Mouse (Mus musculus): ENCODE results near the gene Supv3l1. TPM values are rescaled to one million over a fixed set of nuclear protein-coding genes. Genes with fewer than 3 reads are reported as not detected.
A peak's percentile ranks its signal among the peaks of the same experiment; 100 is the strongest.
"Not testable (repeated sequence)": the region's sequence is repeated elsewhere in the genome, so short reads cannot be mapped to it uniquely, and the experiment has no call there.

Supv3l1 gene
- 22.6 and 22.8 TPM in 2 replicates for polyA plus RNA-seq (2015; fragmentation: Nextera tagmentation; extraction: Ambion mirVana)

DNA sequence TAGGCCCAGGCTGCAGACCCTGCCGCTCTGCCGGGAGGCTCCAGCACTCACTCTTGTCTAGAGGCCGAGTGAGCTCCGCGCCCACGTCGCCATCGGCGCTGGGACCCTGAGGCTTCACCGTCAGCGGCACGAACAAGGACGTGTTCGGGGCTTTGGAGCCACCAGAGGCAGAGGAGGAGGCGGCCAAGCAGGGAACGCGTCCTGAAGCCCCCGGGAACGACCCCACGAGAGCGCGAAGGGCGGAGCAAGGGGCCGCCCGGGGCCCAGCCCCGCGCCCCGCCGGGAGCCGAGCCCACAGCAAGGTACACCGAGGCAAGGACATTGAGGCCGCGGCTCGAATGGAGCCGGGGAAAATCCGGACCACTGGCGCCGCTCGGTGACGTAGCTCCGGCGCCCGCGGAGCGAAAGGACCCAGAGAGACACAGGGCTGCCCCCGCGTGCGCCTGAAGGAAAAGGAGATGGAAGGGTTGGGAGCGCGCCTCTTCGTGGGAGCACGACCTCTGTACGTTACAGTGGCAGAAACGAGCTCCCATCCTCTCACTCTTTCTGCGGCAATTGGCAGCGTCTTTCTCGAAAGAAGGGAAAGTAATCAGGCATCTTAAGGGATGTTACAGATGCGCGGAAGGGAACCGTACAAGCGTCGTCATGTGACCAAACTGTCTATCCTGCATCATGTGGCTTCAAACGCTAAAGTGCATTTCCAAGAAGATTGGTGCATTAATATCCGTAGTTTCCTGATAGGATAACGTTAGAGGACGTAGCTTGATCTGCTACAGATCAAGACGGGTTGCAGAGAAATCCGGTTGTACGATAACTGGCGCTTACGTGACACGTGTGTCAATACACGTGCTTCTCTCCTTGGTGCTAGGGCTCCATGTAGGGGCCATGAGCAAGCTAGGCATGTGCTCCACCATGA lies at the start of gene Supv3l1, which contains the start of gene 4930507D05Rik:
TSS of gene Supv3l1 (minus strand) at position 375 of the 916 bp plus-strand sequence.
TSS of gene 4930507D05Rik (plus strand) at position 126 of the 916 bp plus-strand sequence.
- Histone ChIP-seq H3K4me2 (peak within 1 kb of the TSS; percentile 71), H3K27ac (peak within 1 kb of the TSS; percentile 95), H3K9ac (peak within 1 kb of the TSS; percentile 99), H3K4me1 (peaks cover 16% of the 10 kb centered on the region), H3K4me3 (peak within 1 kb of the TSS; percentile 99), H3K36me3 (peaks cover 33% of the 10 kb centered on the region), H3K27me3 (no peaks in the 10 kb centered on the region), H3K9me3 (no peaks in the 10 kb centered on the region)
- WGBS, result under 1% methylated on average over 73 of the region's 73 CpGs
- peak; percentile 86 for ATAC-seq (ENCODE audit: insufficient number of reproducible peaks, low FRiP score, low TSS enrichment, low read depth)

DNA sequence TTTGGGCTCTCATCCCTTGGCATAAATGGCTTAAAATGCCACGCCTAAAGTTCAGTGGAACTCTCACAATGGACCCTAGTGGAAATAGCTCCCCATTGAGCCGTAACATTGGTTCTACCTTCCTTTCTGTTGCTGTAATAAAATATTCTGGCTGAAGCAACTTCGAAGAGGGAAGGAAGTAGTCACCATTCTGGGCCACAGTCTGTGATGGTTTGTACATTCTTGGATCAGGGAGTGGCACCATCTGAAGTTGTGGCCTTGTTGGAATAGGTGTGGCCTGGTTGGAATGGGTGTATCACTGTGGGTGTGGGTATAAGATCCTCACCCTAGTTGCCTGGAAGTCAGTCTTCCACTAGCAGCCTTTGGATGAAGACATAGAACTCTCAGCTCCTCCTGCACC lies 42.1 kb upstream of the Supv3l1 start:
- H3K9ac ChIP-seq; H3K9me3 ChIP-seq; H3K36me3 ChIP-seq; H3K4me1 ChIP-seq; H3K27me3 ChIP-seq; H3K27ac ChIP-seq; H3K4me3 ChIP-seq; H3K4me2 ChIP-seq; ATAC-seq (ENCODE audit: insufficient number of reproducible peaks, low FRiP score, low TSS enrichment, low read depth): not testable (repeated sequence)
- WGBS, result 74% methylated on average over 3 of the region's 3 CpGs

DNA sequence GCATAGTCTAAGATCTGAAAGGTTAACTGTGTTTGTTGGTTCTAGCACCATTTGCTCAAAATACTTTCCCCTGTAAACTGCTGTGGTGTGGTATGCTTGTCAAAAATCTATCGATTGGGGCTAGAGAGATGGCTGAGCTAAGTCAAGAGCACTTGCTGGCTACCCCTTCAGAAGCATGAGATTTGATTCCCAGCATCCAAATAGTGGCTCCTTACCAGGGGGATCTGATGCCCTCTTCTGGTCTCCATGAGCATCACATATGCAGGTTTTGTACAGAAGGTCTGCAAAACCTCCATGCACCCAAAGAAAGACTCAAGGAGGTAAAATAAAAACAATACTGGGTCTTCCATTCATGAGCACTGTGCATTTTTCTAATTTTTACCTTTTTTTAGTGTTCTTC lies 38.7 kb upstream of the Supv3l1 start:
- no peak overlapping the region for H3K4me2 ChIP-seq
- WGBS, result 26% methylated on average over 1 of the region's 1 CpGs
- no peaks in the 10 kb centered on the region for H3K36me3 ChIP-seq
- H3K27me3 ChIP-seq, result no peaks in the 10 kb centered on the region
- peaks cover 3% of the 10 kb centered on the region; the same call in 1 of the 2 replicates for H3K4me1 ChIP-seq
- H3K4me3 ChIP-seq, result no peak overlapping the region
- no peaks in the 10 kb centered on the region for H3K9me3 ChIP-seq
- no peak overlapping the region for H3K9ac ChIP-seq
- H3K27ac ChIP-seq, result no peak overlapping the region
- no peak for ATAC-seq (ENCODE audit: insufficient number of reproducible peaks, low FRiP score, low TSS enrichment, low read depth)

DNA sequence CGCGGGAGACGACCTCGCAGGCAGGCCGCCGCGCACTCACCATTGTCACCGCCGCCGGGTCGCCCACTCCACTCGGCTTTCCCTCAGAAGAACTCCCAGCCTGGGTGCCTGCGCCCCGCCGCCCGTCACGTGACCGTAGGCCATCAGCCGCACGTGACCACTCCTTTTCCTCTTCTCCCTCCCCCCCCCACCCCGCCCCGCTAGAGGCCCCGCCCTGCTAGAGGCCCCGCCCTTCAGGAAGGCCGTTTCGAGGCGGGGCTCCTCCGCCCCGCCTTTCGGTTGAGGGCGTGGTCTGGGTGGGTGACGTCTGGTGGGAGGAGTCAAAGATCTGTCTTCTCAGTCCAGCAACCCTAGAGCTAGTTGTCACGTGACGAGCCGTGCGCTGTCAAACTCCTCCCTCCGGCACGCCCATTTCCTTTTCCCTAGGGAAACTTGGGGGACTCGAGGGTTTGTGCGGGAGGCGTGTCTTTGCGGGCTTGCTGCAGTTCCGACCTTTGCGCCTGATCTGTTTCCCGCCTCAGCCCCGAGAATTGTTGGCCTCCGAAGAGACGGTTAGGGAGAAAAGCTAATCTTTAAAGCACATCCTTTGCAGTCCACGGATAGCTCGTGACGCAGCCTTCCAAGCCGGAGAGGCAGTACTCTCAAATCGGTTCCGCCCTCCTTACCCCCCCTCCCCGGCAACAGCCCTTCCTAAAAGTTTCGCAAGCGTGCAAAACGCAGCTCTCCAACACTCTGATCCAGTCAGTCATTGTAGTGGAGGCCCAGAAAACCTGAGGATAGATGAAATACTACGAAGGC lies 37.3 kb upstream of the Supv3l1 start, which contains the start of gene Vps26a:
TSS of gene Vps26a (minus strand) at position 188 of the 798 bp plus-strand sequence.
- WGBS, result under 1% methylated on average over 48 of the region's 59 CpGs
- peak within 1 kb of the TSS; percentile 74 for H3K4me2 ChIP-seq
- H3K9ac ChIP-seq, result peak within 1 kb of the TSS; percentile 87
- H3K27ac ChIP-seq, result peak within 1 kb of the TSS; percentile 84
- H3K36me3 ChIP-seq, result no peaks in the 10 kb centered on the region
- no peaks in the 10 kb centered on the region for H3K27me3 ChIP-seq
- peak within 1 kb of the TSS; percentile 95 for H3K4me3 ChIP-seq
- ATAC-seq (ENCODE audit: insufficient number of reproducible peaks, low FRiP score, low TSS enrichment, low read depth), result peak; percentile 93
- H3K9me3 ChIP-seq, result no peaks in the 10 kb centered on the region
- H3K4me1 ChIP-seq, result peaks cover 3% of the 10 kb centered on the region; the same call in 1 of the 2 replicates

DNA sequence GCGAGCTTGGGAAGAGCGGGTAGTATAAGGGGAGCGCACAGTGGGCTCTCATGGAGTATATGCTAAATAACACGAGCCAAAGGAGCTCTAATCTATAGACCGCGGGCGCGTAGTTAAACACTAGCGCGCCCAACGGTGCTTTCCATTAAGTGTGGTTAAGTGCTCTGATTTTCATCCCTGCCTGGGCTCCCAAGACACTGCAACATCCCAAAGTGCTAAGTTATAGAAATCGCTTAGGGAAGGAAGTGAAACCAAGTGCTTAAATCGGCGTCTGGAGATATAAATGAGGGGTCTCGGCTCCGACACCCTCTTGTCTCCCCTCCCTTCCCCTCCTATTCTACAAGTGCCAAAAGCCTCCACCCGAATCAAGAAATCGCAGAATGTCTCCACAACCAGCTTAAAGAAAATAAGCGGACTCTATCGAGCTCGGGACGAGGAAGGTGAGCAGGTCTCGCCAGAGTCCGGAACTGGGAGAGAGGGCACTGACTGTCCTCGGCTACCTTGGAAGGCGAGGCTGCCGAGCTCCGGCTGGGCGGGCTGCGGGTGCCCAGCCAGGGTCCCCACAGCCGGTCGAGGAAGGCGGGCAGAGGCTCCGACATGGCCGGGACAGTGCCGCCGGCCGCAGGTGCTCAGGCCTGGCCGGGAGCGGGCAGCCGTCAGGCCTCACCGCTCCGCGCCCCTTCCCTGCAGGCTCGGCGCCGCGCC lies 36.5 kb upstream of the Supv3l1 start:
- no peaks in the 10 kb centered on the region for H3K9me3 ChIP-seq
- H3K4me1 ChIP-seq, result peaks cover 3% of the 10 kb centered on the region; the same call in 1 of the 2 replicates
- H3K27me3 ChIP-seq, result no peaks in the 10 kb centered on the region
- H3K4me3 ChIP-seq, result peak overlapping the region; percentile 95
- peak overlapping the region; percentile 75 for H3K27ac ChIP-seq
- under 1% methylated on average over 41 of the region's 48 CpGs for WGBS
- no peaks in the 10 kb centered on the region for H3K36me3 ChIP-seq
- H3K4me2 ChIP-seq, result peak overlapping the region; percentile 74
- H3K9ac ChIP-seq, result peak overlapping the region; percentile 87
- peak; percentile 66 for ATAC-seq (ENCODE audit: insufficient number of reproducible peaks, low FRiP score, low TSS enrichment, low read depth)

DNA sequence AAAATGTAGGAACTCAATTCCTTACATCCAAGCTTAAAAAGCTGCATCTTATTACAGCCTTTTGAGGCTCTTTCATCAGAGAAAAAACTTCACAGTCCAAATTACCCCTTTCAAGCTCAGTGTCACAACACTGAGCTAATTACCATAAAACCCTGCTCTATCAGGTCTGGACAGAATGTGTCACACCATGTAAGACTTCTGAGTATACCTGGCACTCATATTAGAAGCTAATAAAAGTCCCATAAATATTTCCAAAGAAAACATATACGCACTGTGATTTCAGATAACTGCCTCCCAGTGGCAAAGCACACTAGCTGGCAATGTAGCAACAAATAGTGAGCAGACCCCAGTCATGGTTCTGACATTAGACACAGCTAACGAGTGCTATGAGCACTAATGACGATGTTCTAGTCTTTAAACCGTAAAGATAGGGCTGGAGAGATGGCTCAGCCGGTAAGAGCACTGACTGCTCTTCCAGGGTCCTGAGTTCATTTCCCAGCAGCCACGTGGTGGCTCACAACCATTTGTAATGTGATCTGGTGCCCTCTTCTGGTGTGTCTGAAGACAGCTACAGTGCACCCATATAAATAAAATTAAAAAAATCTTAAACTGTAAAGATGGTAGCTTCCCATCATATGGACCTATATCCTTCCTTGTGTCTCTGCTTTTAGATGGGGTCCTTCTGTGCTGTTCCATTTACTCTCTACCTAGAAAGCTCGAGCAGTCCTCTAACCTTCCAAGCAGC lies 31.7 kb upstream of the Supv3l1 start:
- 46% methylated on average over 7 of the region's 7 CpGs for WGBS
- no peak for ATAC-seq (ENCODE audit: insufficient number of reproducible peaks, low FRiP score, low TSS enrichment, low read depth)
- Histone ChIP-seq H3K9ac (no peak overlapping the region), H3K4me1 (no peaks in the 10 kb centered on the region; the same call in 1 of the 2 replicates), H3K27me3 (no peaks in the 10 kb centered on the region), H3K27ac (no peak overlapping the region), H3K4me2 (no peak overlapping the region), H3K4me3 (no peak overlapping the region), H3K36me3 (no peaks in the 10 kb centered on the region), H3K9me3 (no peaks in the 10 kb centered on the region)

DNA sequence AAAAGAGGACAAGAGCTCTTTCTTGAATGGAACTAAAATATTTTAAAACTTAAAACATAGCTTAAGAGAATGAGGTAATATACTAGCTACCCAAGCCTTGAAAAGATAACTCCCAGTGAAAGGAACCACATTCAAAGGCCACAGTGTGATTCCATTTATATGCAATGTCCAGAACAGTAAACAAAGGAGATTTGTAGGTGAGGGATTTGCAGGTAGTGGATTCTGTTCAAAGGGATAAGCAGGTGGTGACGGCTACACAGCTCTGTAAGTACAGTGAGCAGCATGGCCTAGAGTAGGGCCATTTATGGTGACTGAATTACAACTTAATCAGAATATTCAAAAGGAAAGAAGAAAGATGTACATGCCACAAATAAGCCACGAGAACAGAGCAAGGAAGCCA lies 27.4 kb upstream of the Supv3l1 start:
- no peaks in the 10 kb centered on the region for H3K4me1 ChIP-seq
- 85% methylated on average over 2 of the region's 2 CpGs for WGBS
- no peaks in the 10 kb centered on the region for H3K27me3 ChIP-seq
- H3K36me3 ChIP-seq, result peaks cover 9% of the 10 kb centered on the region; the same call in 1 of the 2 replicates
- H3K4me3 ChIP-seq, result no peak overlapping the region
- ATAC-seq (ENCODE audit: insufficient number of reproducible peaks, low FRiP score, low TSS enrichment, low read depth), result no peak
- no peak overlapping the region for H3K4me2 ChIP-seq
- H3K9me3 ChIP-seq, result no peaks in the 10 kb centered on the region
- no peak overlapping the region for H3K27ac ChIP-seq
- no peak overlapping the region for H3K9ac ChIP-seq

DNA sequence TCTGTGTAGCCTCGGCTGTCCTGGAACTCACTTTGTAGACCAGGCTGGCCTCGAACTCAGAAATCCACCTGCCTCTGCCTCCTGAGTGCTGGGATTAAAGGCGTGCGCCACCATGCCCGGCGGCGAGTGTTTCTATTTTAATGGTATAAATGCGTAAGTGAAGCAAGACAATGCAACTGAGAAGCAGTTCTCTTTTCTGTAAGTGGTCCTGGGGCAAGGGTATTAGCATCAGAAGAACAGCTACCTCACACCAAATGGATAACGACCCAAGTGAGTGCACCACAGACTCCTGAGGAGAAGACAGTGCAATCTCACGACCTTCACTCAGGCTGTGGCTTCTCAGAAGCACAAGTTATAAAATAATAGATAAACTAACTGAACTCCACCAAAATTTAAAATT lies 25.4 kb upstream of the Supv3l1 start:
- WGBS, result 91% methylated on average over 10 of the region's 10 CpGs
- no peaks in the 10 kb centered on the region for H3K4me1 ChIP-seq
- no peak overlapping the region for H3K4me3 ChIP-seq
- H3K9ac ChIP-seq, result no peak overlapping the region
- H3K27ac ChIP-seq, result no peak overlapping the region
- H3K4me2 ChIP-seq, result no peak overlapping the region
- peaks cover 9% of the 10 kb centered on the region; the same call in 1 of the 2 replicates for H3K36me3 ChIP-seq
- no peak for ATAC-seq (ENCODE audit: insufficient number of reproducible peaks, low FRiP score, low TSS enrichment, low read depth)
- no peaks in the 10 kb centered on the region for H3K9me3 ChIP-seq
- no peaks in the 10 kb centered on the region for H3K27me3 ChIP-seq

DNA sequence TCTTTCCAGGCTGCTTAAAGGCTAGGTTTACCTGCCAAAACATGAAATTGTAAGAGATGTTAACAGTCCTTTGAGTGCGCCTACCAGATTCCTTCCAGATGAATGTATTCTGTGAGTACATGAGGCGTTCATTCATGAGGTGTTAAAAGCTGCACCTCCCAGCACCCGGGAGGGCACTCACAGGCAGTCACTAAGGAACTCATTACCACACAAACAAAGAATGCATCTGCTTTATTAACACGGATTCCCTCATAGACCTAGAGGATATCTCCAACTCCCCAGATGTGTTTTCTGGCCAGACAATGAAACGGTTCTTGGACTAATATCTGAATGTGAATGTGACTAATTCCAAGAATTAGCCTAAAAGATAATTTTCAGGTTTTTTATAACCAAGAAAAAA lies 21.6 kb upstream of the Supv3l1 start:
- Histone ChIP-seq H3K4me1 (no peaks in the 10 kb centered on the region), H3K4me2 (no peak overlapping the region), H3K27me3 (no peaks in the 10 kb centered on the region), H3K27ac (no peak overlapping the region), H3K9me3 (no peaks in the 10 kb centered on the region), H3K9ac (no peak overlapping the region), H3K36me3 (peaks cover 13% of the 10 kb centered on the region), H3K4me3 (no peak overlapping the region)
- 47% methylated on average over 5 of the region's 5 CpGs for WGBS
- no peak for ATAC-seq (ENCODE audit: insufficient number of reproducible peaks, low FRiP score, low TSS enrichment, low read depth)

DNA sequence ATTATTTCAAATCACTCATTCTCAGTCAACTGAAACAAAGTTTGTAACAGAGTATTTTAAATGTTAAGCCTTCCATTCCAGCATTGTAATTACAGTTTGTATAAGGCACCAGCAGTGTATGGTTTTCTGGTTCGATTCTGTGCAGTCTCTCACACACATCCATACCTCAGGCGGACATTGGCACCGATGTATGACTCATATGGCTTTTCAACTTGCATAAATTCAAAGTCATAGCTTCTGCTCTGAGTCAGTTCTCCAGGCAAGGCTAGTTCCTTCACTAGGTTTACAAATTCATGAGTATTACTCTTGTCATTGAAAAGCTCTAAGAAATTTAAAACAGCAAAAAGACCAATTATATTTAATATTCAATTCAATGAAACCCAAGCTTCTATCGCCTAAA lies 20.2 kb upstream of the Supv3l1 start:
- Histone ChIP-seq H3K4me1 (no peaks in the 10 kb centered on the region), H3K9me3 (no peaks in the 10 kb centered on the region), H3K4me3 (no peak overlapping the region), H3K9ac (no peak overlapping the region), H3K4me2 (no peak overlapping the region), H3K27me3 (no peaks in the 10 kb centered on the region), H3K27ac (no peak overlapping the region), H3K36me3 (peaks cover 12% of the 10 kb centered on the region)
- 87% methylated on average over 4 of the region's 4 CpGs for WGBS
- no peak for ATAC-seq (ENCODE audit: insufficient number of reproducible peaks, low FRiP score, low TSS enrichment, low read depth)

DNA sequence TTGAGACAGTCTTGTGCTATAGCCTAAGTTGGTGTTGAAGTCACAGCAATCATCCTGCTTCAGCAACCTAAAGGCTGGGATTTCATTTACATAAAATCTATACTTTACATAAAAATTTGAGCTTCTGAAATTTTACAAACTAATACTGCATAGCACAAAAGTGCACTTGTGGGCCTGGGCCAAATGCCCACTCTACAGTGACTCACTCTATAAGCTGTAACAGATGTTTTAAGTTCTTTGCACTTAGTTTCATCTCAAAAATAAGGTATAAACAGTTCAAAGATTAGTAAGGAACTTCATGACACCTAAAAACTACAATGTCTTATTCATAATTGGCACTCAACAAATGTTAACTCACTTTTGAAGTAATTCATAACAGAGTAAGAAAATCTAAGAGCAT lies 11.8 kb upstream of the Supv3l1 start:
- no peak overlapping the region for H3K27ac ChIP-seq
- no peaks in the 10 kb centered on the region for H3K27me3 ChIP-seq
- no peak overlapping the region for H3K4me3 ChIP-seq
- no peaks in the 10 kb centered on the region for H3K9me3 ChIP-seq
- no peaks in the 10 kb centered on the region for H3K4me1 ChIP-seq
- no peak overlapping the region for H3K4me2 ChIP-seq
- H3K9ac ChIP-seq, result no peak overlapping the region
- ATAC-seq (ENCODE audit: insufficient number of reproducible peaks, low FRiP score, low TSS enrichment, low read depth), result no peak
- peaks cover 68% of the 10 kb centered on the region for H3K36me3 ChIP-seq
